Mouse (Mus musculus): ENCODE results near the gene Pltp.

- TF ChIP-seq CTCF (IDR thresholded peaks at IDR 0.05; ENCODE audit: borderline replicate concordance, insufficient read depth, low read depth, low read length) (peak; percentile 37; the same call in 1 of the 2 replicates), POLR2A (IDR thresholded peaks at IDR 0.05; ENCODE audit: borderline replicate concordance, insufficient read depth, low read length) (no peak)
Measured at GRCm38 (mm10) chr2:164906071-164906470, 48.6 kb upstream of the Pltp start.

All from cerebellum, adult 2 months (tissue).